Mouse (Mus musculus) natural killer cell, adult 2 months (primary cell): ENCODE results near the gene Hc.

ENCODE experiments used
- DNase-seq, 2 experiments: peaks; one replicate each; pipeline ENCODE4 v3.0.0; 2022; ENCODE audit warnings: low spot score in 2 of 2

Gene Hc

GRCm38 (mm10) chr2:34978226-34978625, 83.0 kb downstream of the Hc start:
- DNase-seq, result no peak

- peak; percentile 76 to 81 for DNase-seq
These were observed 84.1 kb downstream of the Hc start for GRCm38 (mm10) chr2:34976945-34977658.

- peak; percentile 48 to 50 for DNase-seq
These were observed 84.8 kb downstream of the Hc start for GRCm38 (mm10) chr2:34976447-34976846.

- no peak for DNase-seq
These were observed 88.2 kb downstream of the Hc start for GRCm38 (mm10) chr2:34973087-34973486.

GRCm38 (mm10) chr2:34971080-34971888, 90.0 kb downstream of the Hc start:
- DNase-seq, result no peak

- DNase-seq, result peak in 1 of 2 experiments; percentile 57
These were observed 91.0 kb downstream of the Hc start for GRCm38 (mm10) chr2:34970092-34970750.

- DNase-seq, result no peak
These were observed 92.1 kb downstream of the Hc start for GRCm38 (mm10) chr2:34969166-34969565.

GRCm38 (mm10) chr2:34966243-34966934, 94.8 kb downstream of the Hc start:
- DNase-seq, result no peak

GRCm38 (mm10) chr2:34965806-34966205, 95.4 kb downstream of the Hc start:
- DNase-seq, result no peak

- DNase-seq, result peak; percentile 63 to 70
These were observed 95.9 kb downstream of the Hc start for GRCm38 (mm10) chr2:34965293-34965692.

- no peak for DNase-seq
These were observed 96.6 kb downstream of the Hc start for GRCm38 (mm10) chr2:34964651-34965050.

- DNase-seq, result no peak
These were observed 97.0 kb downstream of the Hc start for GRCm38 (mm10) chr2:34964230-34964629.

- DNase-seq, result peak; percentile 92 to 93
These were observed 97.8 kb downstream of the Hc start for GRCm38 (mm10) chr2:34963371-34963956.

- DNase-seq, result peak; percentile 87 to 93
These were observed 98.3 kb downstream of the Hc start for GRCm38 (mm10) chr2:34962893-34963292.

- DNase-seq, result peak in 1 of 2 experiments; percentile 25
These were observed 99.0 kb downstream of the Hc start for GRCm38 (mm10) chr2:34962211-34962610.

GRCm38 (mm10) chr2:34961481-34962036, 99.7 kb downstream of the Hc start, which contains the start of gene Traf1:
Traf1 (minus strand) TSS chr2:34961772.
- peak; percentile 75 to 82 for DNase-seq

GRCm38 (mm10) chr2:34960966-34961365, 100.3 kb downstream of the Hc start:
- DNase-seq, result peak; percentile 46 to 72

- DNase-seq, result no peak
These were observed 100.8 kb downstream of the Hc start for GRCm38 (mm10) chr2:34960466-34960865.

GRCm38 (mm10) chr2:34958582-34958981, 102.7 kb downstream of the Hc start:
- peak; percentile 70 to 78 for DNase-seq

- peak; percentile 84 to 92 for DNase-seq
These were observed 103.2 kb downstream of the Hc start for GRCm38 (mm10) chr2:34958036-34958435.

- no peak for DNase-seq
These were observed 103.8 kb downstream of the Hc start for GRCm38 (mm10) chr2:34957405-34957804.
